Mouse (Mus musculus) small intestine, adult 2 months (tissue): Measurements from ENCODE around the gene Padi1. TPM values are rescaled to one million over a fixed set of nuclear protein-coding genes. Genes with fewer than 3 reads are reported as not detected.

Experiments
- H3K27ac ChIP-seq: fragments of 200-500 bp; 2 replicates; pipeline ENCODE4 v1.5.1; 2012; ENCODE audit warnings: low read depth, low read length, control low read depth, inconsistent platforms; ENCODE audit not compliant: insufficient read depth
- H3K27me3 ChIP-seq: fragments of 200-500 bp; 2 replicates; pipeline ENCODE4 v1.6.1; 2012; ENCODE audit warnings: mild to moderate bottlenecking, moderate library complexity, low read length, inconsistent platforms; ENCODE audit not compliant: control insufficient read depth, insufficient read depth
- H3K36me3 ChIP-seq: fragments of 200-500 bp; 2 replicates; pipeline ENCODE4 v1.6.1; 2012; ENCODE audit warnings: mild to moderate bottlenecking, low read length, control low read depth, inconsistent platforms; ENCODE audit not compliant: control insufficient read depth, insufficient read depth
- H3K4me1 ChIP-seq: fragments of 200-500 bp; 2 replicates; pipeline ENCODE4 v1.6.1; 2012; ENCODE audit warnings: low read length, inconsistent platforms, mixed read lengths; ENCODE audit not compliant: control insufficient read depth, insufficient read depth, insufficient read length
- H3K4me3 ChIP-seq: fragments of 200-500 bp; 2 replicates; pipeline ENCODE4 v1.5.1; 2012; ENCODE audit warnings: low read depth, mild to moderate bottlenecking, control low read depth, inconsistent platforms, low read length, moderate library complexity
- CTCF ChIP-seq: fragments of 200-500 bp; IDR thresholded peaks from 2 replicates; pipeline ENCODE4 v1.5.1; 2012; ENCODE audit warnings: low read depth, mild to moderate bottlenecking, control low read depth, inconsistent platforms, low read length, moderate library complexity, mixed read lengths; ENCODE audit not compliant: insufficient replicate concordance, insufficient read length; ENCODE audit errors: extremely low read depth
- POLR2A ChIP-seq: fragments of 200-500 bp; IDR thresholded peaks from 2 replicates; pipeline ENCODE4 v1.6.1; 2012; ENCODE audit warnings: low read depth, mild to moderate bottlenecking, control low read depth, inconsistent platforms, low read length, moderate library complexity
- WGBS: fragments of 180-500 bp; shearing (Covaris S2); methylation state at CpG from one replicate; pipeline ENCODE4 v1.1.7; 2018; 5-methylcytosine and 5-hydroxymethylcytosine counted together
- polyA plus RNA-seq: library from polyadenylated mRNA; depleted of rRNA; stranded (reverse); fragments of >200 nt; gene quantifications from 2 replicates; pipeline ENCODE4 v1.2.3, GENCODE M21; 2012; rRNA removed

Padi1 gene
- polyA plus RNA-seq, 1 experiment: not detected

GRCm38 (mm10) chr4:140774025-140774800, 71.4 kb downstream of the Padi1 start, which contains the start of gene Padi4:
Gene Padi4 (minus strand): TSS chr4:140774236.
- TF ChIP-seq POLR2A (no peak), CTCF (no peak)
- WGBS: 77% methylated on average over 21 of the region's 21 CpGs
- Histone ChIP-seq H3K27me3 (no peaks in the 10 kb centered on the region), H3K36me3 (no peaks in the 10 kb centered on the region), H3K4me1 (no peaks in the 10 kb centered on the region), H3K4me3 (no peak within 1 kb of the TSS), H3K27ac (no peak within 1 kb of the TSS)

GRCm38 (mm10) chr4:140771091-140771490, 74.5 kb downstream of the Padi1 start:
- H3K4me3 ChIP-seq: no peak overlapping the region
- WGBS: 16% methylated on average over 4 of the region's 4 CpGs
- no peaks in the 10 kb centered on the region for H3K27me3 ChIP-seq
- no peak overlapping the region for H3K27ac ChIP-seq
- TF ChIP-seq CTCF (no peak), POLR2A (no peak)
- H3K4me1 ChIP-seq: no peaks in the 10 kb centered on the region
- H3K36me3 ChIP-seq: no peaks in the 10 kb centered on the region

GRCm38 (mm10) chr4:140770433-140770832, 75.1 kb downstream of the Padi1 start:
- no peak for TF ChIP-seq CTCF
- TF ChIP-seq POLR2A: peak; percentile 13; the same call in 1 of the 2 replicates
- H3K27ac ChIP-seq: peak overlapping the region; percentile 32; the same call in 1 of the 2 replicates
- no peaks in the 10 kb centered on the region for H3K36me3 ChIP-seq
- H3K27me3 ChIP-seq: no peaks in the 10 kb centered on the region
- H3K4me1 ChIP-seq: no peaks in the 10 kb centered on the region
- 4% methylated on average over 13 of the region's 13 CpGs for WGBS
- H3K4me3 ChIP-seq: peak overlapping the region; percentile 18

GRCm38 (mm10) chr4:140768973-140769372, 76.6 kb downstream of the Padi1 start:
- no peak for TF ChIP-seq CTCF
- no peak for TF ChIP-seq POLR2A
- Histone ChIP-seq H3K36me3 (no peaks in the 10 kb centered on the region), H3K4me1 (no peaks in the 10 kb centered on the region), H3K4me3 (no peak overlapping the region), H3K27me3 (no peaks in the 10 kb centered on the region), H3K27ac (no peak overlapping the region)
- 65% methylated on average over 5 of the region's 5 CpGs for WGBS

GRCm38 (mm10) chr4:140765936-140766335, 79.6 kb downstream of the Padi1 start:
- Histone ChIP-seq H3K27ac (no peak overlapping the region), H3K4me1 (no peaks in the 10 kb centered on the region), H3K4me3 (no peak overlapping the region), H3K36me3 (no peaks in the 10 kb centered on the region), H3K27me3 (no peaks in the 10 kb centered on the region)
- TF ChIP-seq POLR2A: no peak
- WGBS: 60% methylated on average over 3 of the region's 3 CpGs

GRCm38 (mm10) chr4:140763158-140763557, 82.4 kb downstream of the Padi1 start:
- Histone ChIP-seq H3K27ac (no peak overlapping the region), H3K4me1 (no peaks in the 10 kb centered on the region), H3K4me3 (no peak overlapping the region), H3K27me3 (no peaks in the 10 kb centered on the region), H3K36me3 (no peaks in the 10 kb centered on the region)
- no peak for TF ChIP-seq POLR2A
- peak; percentile 65; the same call in 1 of the 2 replicates for TF ChIP-seq CTCF
- WGBS: 17% methylated on average over 9 of the region's 9 CpGs

Other genes with a start within 250 kb of the Padi1 start
- 10.4 and 14.2 TPM in 2 replicates for gene Arhgef10l, start 179.8 kb downstream of the Padi1 start, polyA plus RNA-seq
- gene Rcc2, start 145.2 kb downstream of the Padi1 start, polyA plus RNA-seq: 23.1 and 42.9 TPM in 2 replicates
- gene Padi6, start 103.1 kb downstream of the Padi1 start, polyA plus RNA-seq: not detected in 2 replicates
- gene Padi4, start 71.5 kb downstream of the Padi1 start, polyA plus RNA-seq: 0.35 and 0.77 TPM in 2 replicates
- not detected in 2 replicates for gene Padi3, start 35.1 kb downstream of the Padi1 start, polyA plus RNA-seq
- gene Padi2, start 60.6 kb upstream of the Padi1 start, polyA plus RNA-seq: 2.3 and 5.3 TPM in 2 replicates
- gene Sdhb, start 115.4 kb upstream of the Padi1 start, polyA plus RNA-seq: 304 and 515 TPM in 2 replicates
- 63.0 and 76.6 TPM in 2 replicates for gene Atp13a2, start 141.1 kb upstream of the Padi1 start, polyA plus RNA-seq
- gene Mfap2, start 164.6 kb upstream of the Padi1 start, polyA plus RNA-seq: 8.8 and 13.7 TPM in 2 replicates
- gene Crocc, start 214.8 kb upstream of the Padi1 start, polyA plus RNA-seq: 4.7 and 7.3 TPM in 2 replicates
- gene Necap2, start 232.6 kb upstream of the Padi1 start, polyA plus RNA-seq: 28.2 and 68.9 TPM in 2 replicates
- gene Spata21, start 242.6 kb upstream of the Padi1 start, polyA plus RNA-seq: not detected in 2 replicates